Mouse (Mus musculus) liver, postnatal 0 days (tissue): ENCODE measurements around the gene Adss. TPM values are rescaled to one million over a fixed set of nuclear protein-coding genes. Genes with fewer than 3 reads are reported as not detected.
A peak's percentile ranks its signal among the peaks of the same experiment; 100 is the strongest.

Experiments
- ATAC-seq: fragments of 200-750 bp; cut with Nextera tagmentation; 2 replicates; pipeline ENCODE4 v1.8.0; 2017; ENCODE audit warnings: mild to moderate bottlenecking, moderate library complexity
- DNase-seq: peaks from one replicate; pipeline ENCODE4 v3.0.0-alpha.2; 2016
- H3K27ac ChIP-seq: fragments of 300-500 bp; sonication (generic); 2 replicates; pipeline ENCODE4 v1.5.1; 2014; ENCODE audit warnings: antibody characterized with exemption, moderate library complexity, mild to moderate bottlenecking, low read depth
- H3K27me3 ChIP-seq: fragments of 300-500 bp; sonication (generic); 2 replicates; pipeline ENCODE4 v1.6.1; 2014; ENCODE audit warnings: low read length, control low read depth, mixed read lengths; ENCODE audit not compliant: insufficient read depth
- H3K36me3 ChIP-seq: fragments of 300-500 bp; sonication (generic); replicated peaks from 2 replicates; pipeline ENCODE4 v1.6.1; 2014; ENCODE audit warnings: mild to moderate bottlenecking, control low read depth, low read length, moderate library complexity, mixed read lengths; ENCODE audit not compliant: insufficient read depth
- H3K4me1 ChIP-seq: fragments of 300-500 bp; sonication (generic); 2 replicates; pipeline ENCODE4 v1.6.1; 2014; ENCODE audit warnings: antibody characterized with exemption, mild to moderate bottlenecking, control low read depth; ENCODE audit not compliant: insufficient read depth
- H3K4me2 ChIP-seq: fragments of 300-500 bp; sonication (generic); 2 replicates; pipeline ENCODE4 v1.6.1; 2014; ENCODE audit warnings: low read depth, mild to moderate bottlenecking, low read length, moderate library complexity, mixed read lengths
- H3K4me3 ChIP-seq: fragments of 300-500 bp; sonication (generic); 2 replicates; pipeline ENCODE4 v1.5.1; 2014; ENCODE audit warnings: low read depth, low read length
- H3K9ac ChIP-seq: fragments of 300-500 bp; sonication (generic); replicated peaks from 2 replicates; pipeline ENCODE4 v1.6.1; 2014; ENCODE audit warnings: mild to moderate bottlenecking, moderate library complexity
- H3K9me3 ChIP-seq: fragments of 300-500 bp; sonication (generic); 2 replicates; pipeline ENCODE4 v1.6.1; 2016; ENCODE audit warnings: mild to moderate bottlenecking, control low read depth, low read length, mixed read lengths
- CTCF ChIP-seq: sonication (generic); IDR thresholded peaks from 2 replicates; pipeline ENCODE4 v1.5.1; 2016; ENCODE audit warnings: antibody characterized with exemption, low read depth
- EP300 ChIP-seq: IDR thresholded peaks from 2 replicates; pipeline ENCODE4 v1.6.1; 2016; ENCODE audit warnings: antibody characterized with exemption, low read depth, mild to moderate bottlenecking
- WGBS: fragments of 180-500 bp; shearing (Covaris S2); extraction: QIAGEN DNeasy Blood & Tissue Kit; methylation state at CpG from one replicate; pipeline ENCODE4 v1.1.7; 2014; ENCODE audit not compliant: insufficient replicate concordance; 5-methylcytosine and 5-hydroxymethylcytosine counted together
- polyA plus RNA-seq: library from polyadenylated mRNA; unstranded; fragments of >200 nt; fragmentation: Nextera tagmentation; extraction: Ambion mirVana; gene quantifications from 2 replicates; pipeline ENCODE4 v1.2.1, GENCODE M21; 2015

The Adss gene
- polyA plus RNA-seq, 1 experiment from 2014 or later, result 13.0 TPM

DNA sequence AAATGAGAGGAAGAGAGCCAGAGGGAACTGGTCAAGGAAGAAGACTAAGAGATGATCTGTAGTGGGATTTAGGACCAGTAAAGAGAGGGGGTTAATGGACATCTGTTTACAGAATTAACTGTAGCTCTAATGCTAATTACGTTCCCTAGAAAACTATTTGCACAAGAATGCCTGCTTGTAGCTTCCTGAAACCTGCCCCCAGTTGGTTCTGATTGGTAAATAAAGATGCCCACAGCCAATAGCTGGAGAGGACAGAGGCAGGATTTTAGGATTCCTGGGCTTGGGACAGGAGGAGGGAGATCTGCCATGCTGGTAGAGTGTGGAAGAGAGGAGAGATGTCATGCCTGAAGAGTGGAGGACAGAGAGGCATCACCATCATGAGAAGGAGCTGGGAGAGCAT, 42.8 kb downstream of the Adss start:
- WGBS, result 79% methylated on average over 1 of the region's 1 CpGs
- no peak for TF ChIP-seq CTCF
- TF ChIP-seq EP300, result no peak
- no peak for DNase-seq

DNA sequence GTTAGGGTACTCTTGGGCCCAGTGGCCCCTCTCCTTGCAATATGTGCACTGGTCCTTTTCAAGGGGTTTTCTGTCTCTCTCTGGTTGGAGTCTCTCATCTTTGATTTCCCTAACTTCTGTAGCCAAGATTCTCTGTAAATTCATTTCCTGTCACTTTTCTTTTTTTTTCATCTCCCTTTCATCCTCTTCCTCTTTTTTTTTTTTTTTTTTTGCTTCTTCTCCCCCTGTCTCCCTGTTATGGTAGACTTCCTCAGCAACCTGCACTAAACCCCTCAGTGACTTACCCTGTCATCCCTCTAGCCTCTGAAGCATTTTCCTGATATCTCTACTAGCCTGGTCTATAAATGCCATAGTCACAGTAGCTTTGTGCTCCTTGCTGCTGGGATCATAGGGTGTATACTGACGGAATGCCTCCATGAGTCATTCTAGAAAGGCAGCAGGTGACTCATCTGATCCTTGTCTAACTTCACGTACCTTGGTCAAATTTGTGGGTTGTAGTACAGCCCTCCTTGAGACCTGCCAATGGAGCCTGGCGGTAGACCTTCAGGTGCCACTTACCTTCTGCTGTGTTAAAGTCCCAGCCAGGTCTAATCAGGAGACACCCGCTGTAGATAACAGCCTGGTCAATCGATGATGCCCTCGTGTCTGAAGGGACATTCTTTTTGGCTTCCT, 48.3 kb downstream of the Adss start:
- DNase-seq, result no peak
- H3K4me3 ChIP-seq, result no peak overlapping the region
- H3K36me3 ChIP-seq, result no peaks in the 10 kb centered on the region
- H3K4me1 ChIP-seq, result no peaks in the 10 kb centered on the region
- H3K27ac ChIP-seq, result no peak overlapping the region
- no peak overlapping the region for H3K4me2 ChIP-seq
- ATAC-seq, result no peak
- H3K9me3 ChIP-seq, result peaks cover 21% of the 10 kb centered on the region
- 77% methylated on average over 6 of the region's 6 CpGs for WGBS
- H3K27me3 ChIP-seq, result no peaks in the 10 kb centered on the region
- H3K9ac ChIP-seq, result no peak overlapping the region
- TF ChIP-seq EP300 (no peak), CTCF (no peak)

More for the DNA sequence above, 42.8 kb downstream of the Adss start:
- no peak overlapping the region for H3K9ac ChIP-seq
- no peak overlapping the region for H3K4me2 ChIP-seq
- no peak overlapping the region for H3K4me3 ChIP-seq
- no peaks in the 10 kb centered on the region for H3K36me3 ChIP-seq
- no peak overlapping the region for H3K27ac ChIP-seq
- peaks cover 21% of the 10 kb centered on the region for H3K9me3 ChIP-seq
- no peaks in the 10 kb centered on the region for H3K4me1 ChIP-seq
- no peaks in the 10 kb centered on the region for H3K27me3 ChIP-seq
- no peak for ATAC-seq

DNA sequence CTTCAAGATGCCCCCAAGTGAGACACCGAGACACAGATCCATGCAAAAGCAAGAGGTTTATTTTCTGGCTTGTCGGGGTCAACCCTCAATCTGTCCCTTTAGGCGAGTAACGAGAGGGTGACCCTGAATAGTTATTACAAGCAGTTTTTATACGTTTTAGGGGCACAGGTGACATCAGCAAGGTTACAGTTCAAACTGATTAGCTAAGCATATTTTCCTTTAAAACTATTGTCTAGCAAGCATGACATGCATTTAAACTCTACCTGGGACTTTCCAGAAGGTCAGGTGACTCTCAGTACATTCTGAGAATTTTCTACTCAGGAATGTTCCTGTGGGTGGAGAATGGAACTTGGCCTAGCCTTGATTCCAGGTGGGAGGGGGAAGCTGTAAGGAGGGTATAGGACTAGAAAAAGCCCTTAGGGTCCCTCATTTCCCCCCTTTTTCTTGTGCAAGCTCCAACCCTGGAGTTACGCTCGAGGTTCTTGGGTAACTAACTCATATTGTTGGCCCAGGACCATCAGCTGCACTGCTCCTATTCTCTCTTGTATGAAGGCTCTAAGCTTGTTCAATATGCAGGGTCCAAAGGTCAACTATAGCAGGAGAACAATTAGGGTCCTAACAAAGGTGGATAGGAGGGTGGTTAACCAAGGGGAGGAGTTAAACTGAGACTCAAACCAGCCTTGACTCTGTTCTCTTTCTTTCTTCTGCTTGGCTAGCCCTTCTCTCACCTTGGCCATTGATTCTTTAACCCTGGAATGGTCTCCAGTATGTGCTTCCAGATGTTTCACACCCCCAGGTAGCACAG, 51.6 kb downstream of the Adss start:
- Histone ChIP-seq H3K9me3 (peaks cover 7% of the 10 kb centered on the region), H3K4me1 (no peaks in the 10 kb centered on the region), H3K36me3 (no peaks in the 10 kb centered on the region), H3K9ac (no peak overlapping the region), H3K27me3 (no peaks in the 10 kb centered on the region), H3K27ac (no peak overlapping the region), H3K4me2 (no peak overlapping the region), H3K4me3 (no peak overlapping the region)
- DNase-seq (no peak), ATAC-seq (no peak)
- 71% methylated on average over 7 of the region's 7 CpGs for WGBS
- TF ChIP-seq CTCF (no peak), EP300 (no peak)

DNA sequence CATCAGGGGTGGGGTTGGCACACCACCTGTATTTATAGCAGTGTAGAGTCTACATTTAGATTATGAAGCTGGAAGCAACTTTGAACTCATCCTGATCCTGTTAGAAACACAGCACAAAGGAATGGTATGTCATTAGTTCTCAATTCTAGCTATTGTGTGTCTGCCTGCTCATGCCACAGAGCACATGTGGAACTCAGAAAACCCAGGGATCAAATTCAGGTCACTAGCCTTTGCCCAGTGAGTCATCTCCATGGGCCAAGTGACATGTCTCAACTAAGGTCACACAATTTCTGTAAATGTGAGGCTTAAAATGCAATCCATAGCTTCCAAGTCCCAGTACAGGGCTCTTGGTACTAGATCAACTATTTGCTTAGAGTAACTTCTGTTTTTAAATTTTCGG, 54.2 kb downstream of the Adss start:
- Histone ChIP-seq H3K4me1 (no peaks in the 10 kb centered on the region), H3K4me2 (no peak overlapping the region), H3K36me3 (no peaks in the 10 kb centered on the region), H3K9me3 (no peaks in the 10 kb centered on the region), H3K27ac (no peak overlapping the region), H3K9ac (no peak overlapping the region), H3K4me3 (no peak overlapping the region), H3K27me3 (no peaks in the 10 kb centered on the region)
- TF ChIP-seq CTCF (no peak), EP300 (no peak)
- peak; percentile 66 for ATAC-seq
- DNase-seq, result no peak
- WGBS, result 56% methylated on average over 1 of the region's 1 CpGs

DNA sequence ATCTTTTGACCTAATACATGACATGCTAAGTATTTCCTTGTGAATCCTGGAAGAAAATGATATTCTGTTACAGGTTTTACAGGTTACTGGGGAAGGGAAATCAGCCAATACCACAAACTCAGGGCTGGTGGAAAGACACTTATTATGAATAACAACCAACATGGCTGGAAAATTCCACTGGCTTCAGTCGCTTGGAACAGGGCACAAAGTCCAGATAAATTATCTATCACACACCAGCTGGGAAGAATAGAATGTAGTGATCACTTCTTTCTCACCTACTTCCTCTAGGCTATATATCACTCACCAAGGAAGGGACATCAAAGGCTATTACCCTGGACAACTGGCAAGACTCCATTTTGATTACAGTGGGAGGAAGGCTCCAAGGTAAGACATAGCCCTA, 55.6 kb downstream of the Adss start:
- H3K9me3 ChIP-seq, result no peaks in the 10 kb centered on the region
- WGBS, result 49% methylated on average over 1 of the region's 1 CpGs
- DNase-seq (no peak), ATAC-seq (no peak)
- no peaks in the 10 kb centered on the region for H3K27me3 ChIP-seq
- H3K9ac ChIP-seq, result no peak overlapping the region
- H3K4me3 ChIP-seq, result no peak overlapping the region
- H3K4me2 ChIP-seq, result no peak overlapping the region
- no peaks in the 10 kb centered on the region for H3K4me1 ChIP-seq
- TF ChIP-seq CTCF, result no peak
- no peak for TF ChIP-seq EP300
- no peak overlapping the region for H3K27ac ChIP-seq
- no peaks in the 10 kb centered on the region for H3K36me3 ChIP-seq

DNA sequence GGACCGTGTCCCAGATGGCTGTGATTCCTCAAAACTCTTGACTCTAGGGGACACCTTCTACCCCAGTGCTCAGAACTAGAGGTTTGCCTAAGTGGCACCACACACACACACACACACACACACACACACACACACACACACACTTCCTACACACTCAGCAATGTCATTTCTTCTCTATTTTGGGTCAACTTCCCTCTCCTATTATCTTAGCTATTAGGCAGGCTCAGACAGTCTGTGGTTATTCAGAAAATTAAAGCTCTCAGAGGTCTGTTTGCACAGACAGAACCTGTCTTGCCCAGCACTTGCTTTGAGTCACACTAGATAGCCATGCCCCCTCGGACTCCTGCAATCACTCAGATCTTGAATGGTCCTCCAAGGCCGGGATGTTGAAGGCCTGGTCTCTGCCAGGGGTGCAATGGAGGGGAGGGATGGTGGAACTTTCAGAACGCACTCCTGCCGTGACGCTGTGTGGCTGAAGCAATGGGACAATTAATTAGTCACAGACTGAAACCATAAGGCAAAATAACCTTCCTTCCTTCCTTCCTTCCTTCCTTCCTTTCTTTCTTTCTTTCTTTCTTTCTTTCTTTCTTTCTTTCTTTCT, 58.7 kb downstream of the Adss start:
- WGBS, result 39% methylated on average over 6 of the region's 6 CpGs
- Histone ChIP-seq H3K4me3 (no peak overlapping the region), H3K4me1 (no peaks in the 10 kb centered on the region), H3K9ac (no peak overlapping the region), H3K27me3 (no peaks in the 10 kb centered on the region), H3K9me3 (no peaks in the 10 kb centered on the region), H3K27ac (no peak overlapping the region), H3K36me3 (no peaks in the 10 kb centered on the region), H3K4me2 (no peak overlapping the region)
- TF ChIP-seq CTCF, result no peak
- no peak for TF ChIP-seq EP300
- no peak for ATAC-seq
- no peak for DNase-seq
